Mouse (Mus musculus): ENCODE data around the gene Il33.

The Il33 gene

DNA sequence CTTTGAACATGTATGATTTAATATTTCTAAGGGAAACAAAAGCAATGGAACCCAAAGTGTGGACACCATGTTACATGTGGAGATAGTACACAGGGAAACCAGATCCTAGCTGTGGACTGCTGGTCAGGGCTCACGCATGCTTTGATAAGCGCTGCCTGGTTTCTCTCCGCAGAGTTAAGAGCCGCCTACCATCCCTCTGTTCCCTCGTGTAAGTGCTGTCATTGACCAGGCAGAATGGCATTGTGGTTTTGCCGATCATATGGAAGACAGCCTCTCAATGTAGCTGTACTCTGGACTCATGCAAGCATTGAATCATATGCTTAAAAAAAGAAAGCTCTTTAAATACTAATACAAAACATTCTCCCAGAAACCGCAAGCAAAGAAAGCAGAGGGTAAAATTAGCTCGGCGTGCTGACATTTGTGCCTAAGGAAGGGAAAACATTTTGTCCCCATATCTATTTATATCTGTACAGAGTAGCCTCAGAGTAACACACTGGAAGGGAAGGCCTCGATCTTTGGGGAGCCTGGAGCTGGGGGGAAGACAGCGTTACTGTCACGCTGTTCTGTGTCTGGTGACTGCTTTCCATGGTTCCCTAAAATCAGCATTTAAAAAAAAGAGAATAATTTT lies 61.7 kb downstream of the Il33 start:
- DNase-seq (ENCODE audit: low spot score in 2 of 2), result no peak

DNA sequence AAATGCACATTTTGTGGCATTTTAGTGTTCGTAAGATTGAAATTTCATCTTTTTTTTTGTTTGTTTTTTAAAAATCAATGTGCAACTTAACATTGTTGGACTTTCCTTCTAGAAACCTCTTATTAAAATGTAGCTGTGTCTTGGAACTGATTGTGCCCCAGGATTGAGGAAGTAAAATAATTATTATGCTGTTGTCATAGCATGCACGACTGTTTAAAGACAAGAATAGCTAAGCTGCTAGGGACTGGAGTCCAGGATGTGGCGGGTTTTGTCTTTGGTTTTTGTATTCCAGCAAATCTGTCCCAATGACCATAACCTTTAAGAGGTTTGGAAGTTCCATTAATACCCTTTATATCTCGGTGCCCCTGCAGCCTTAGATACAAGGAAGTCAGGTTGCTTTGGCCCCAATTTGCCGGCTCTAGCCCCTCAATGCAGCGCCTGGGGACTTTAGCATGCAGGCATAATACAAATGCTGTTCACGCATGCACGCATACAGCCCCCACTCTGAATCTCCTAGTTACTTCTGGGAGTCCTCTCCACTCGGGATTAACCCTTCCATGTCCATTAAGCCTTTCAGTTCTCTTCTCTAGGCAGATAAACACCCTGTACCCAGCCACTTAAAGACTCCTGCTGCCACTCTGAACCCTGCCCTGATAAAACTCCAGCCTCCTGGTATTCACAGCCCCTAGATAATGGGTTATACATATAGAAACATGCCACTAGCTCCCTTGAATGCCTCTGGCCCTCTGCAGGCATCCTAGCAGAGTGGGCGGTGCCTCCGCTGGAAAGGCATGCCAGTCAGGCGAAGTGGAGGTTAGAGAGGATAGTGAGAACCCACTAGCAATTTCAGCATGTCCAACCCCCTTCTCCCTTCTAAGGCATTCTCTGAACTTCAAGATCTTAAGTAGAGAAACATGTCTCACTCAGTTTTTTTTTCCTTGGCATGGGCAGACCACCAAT lies 75.8 kb downstream of the Il33 start:
- DNase-seq (ENCODE audit: low spot score in 2 of 2), result no peak

DNA sequence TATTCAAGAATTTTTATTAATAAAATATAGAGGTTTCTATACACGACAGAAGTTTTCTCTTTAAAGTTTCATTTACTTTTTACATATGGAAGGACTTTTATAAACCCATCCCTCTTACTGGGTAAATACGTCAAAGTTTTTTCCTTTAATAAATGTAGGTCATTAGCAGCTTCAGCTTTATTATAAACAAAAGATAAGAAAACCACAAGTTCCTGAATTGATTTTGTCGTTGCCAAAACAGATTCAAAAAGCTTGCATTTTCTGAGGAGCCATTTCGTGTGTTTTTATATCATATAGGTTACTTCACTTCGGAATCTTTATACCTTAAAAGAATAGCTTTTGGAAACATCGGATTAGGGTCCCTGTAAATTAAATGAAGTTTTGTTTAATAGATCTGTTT lies 76.6 kb downstream of the Il33 start:
- DNase-seq (ENCODE audit: low spot score in 2 of 2), result no peak

DNA sequence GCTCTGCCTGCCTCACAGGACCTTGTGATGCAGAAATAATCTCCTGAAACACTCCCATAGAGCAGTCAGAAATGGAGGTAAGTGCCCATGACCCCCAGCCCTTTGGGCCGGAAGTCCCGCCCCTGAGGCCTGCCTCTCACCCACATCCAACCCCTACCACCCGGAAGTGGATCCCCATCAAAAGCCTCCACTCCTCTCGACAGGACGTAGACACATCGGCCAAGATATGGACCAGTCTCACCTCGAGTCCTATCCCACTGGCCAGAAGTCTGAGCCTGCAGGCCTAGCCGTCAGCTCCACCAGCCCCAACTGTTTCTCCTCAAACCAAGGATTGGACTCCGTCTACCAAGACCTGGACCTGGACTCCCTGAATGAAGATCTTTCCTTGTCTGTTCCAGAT lies 78.7 kb downstream of the Il33 start, which contains the start of gene Trpd52l3:
Gene Trpd52l3, plus strand, starts transcription at position 170 of the 400 bp plus-strand sequence.
- no peak for DNase-seq (ENCODE audit: low spot score in 2 of 2)

DNA sequence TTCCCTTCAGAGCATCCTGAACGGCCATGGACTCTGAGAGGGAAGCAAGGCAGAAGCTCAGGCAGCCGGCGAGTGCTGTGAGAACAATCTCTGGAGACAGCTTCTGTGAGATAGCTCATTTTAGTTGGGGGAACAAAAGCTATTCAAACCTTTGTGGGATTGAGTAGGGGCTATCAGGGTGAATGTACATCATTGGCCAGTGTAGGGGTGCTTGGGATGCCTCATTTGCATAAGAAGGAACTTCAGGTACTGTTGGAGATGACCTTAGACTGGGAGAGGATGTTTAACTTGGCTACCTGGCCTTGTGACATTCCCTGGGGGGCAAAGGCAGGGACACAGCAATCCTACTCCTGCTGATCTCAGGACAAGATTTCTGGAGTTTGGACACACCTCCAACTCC lies 81.5 kb downstream of the Il33 start:
- DNase-seq (ENCODE audit: low spot score in 2 of 2), result no peak
